Mouse (Mus musculus) stomach, embryonic 16.5 days (tissue): ENCODE measurements around the gene Hspb3. TPM values are rescaled to one million over a fixed set of nuclear protein-coding genes. Genes with fewer than 3 reads are reported as not detected.

Experiments used
- ATAC-seq: fragments of 200-750 bp; cut with Nextera tagmentation; 2 replicates; pipeline ENCODE4 v1.8.0; 2017; ENCODE audit warnings: moderate number of reproducible peaks, moderate TSS enrichment; ENCODE audit not compliant: insufficient read depth, low FRiP score
- H3K27ac ChIP-seq: fragments of 300-500 bp; sonication (generic); 2 replicates; pipeline ENCODE4 v1.5.1; 2014; ENCODE audit warnings: low read length
- H3K27me3 ChIP-seq: fragments of 300-500 bp; sonication (generic); 2 replicates; pipeline ENCODE4 v1.6.1; 2014; ENCODE audit warnings: low read length, control low read depth, mixed read lengths; ENCODE audit not compliant: control insufficient read depth, insufficient read depth
- H3K36me3 ChIP-seq: fragments of 300-500 bp; sonication (generic); 2 replicates; pipeline ENCODE4 v1.6.1; 2014; ENCODE audit warnings: low read length; ENCODE audit not compliant: control insufficient read depth, insufficient read depth
- H3K4me1 ChIP-seq: fragments of 300-500 bp; sonication (generic); 2 replicates; pipeline ENCODE4 v1.6.1; 2014; ENCODE audit warnings: low read length, control low read depth, mixed read lengths; ENCODE audit not compliant: control insufficient read depth, insufficient read depth
- H3K4me2 ChIP-seq: fragments of 300-500 bp; sonication (generic); 2 replicates; pipeline ENCODE4 v1.6.1; 2014; ENCODE audit warnings: low read depth, low read length, mixed read lengths
- H3K4me3 ChIP-seq: fragments of 300-500 bp; sonication (generic); replicated peaks from 2 replicates; pipeline ENCODE4 v1.5.1; 2014; ENCODE audit warnings: mild to moderate bottlenecking, low read length
- H3K9ac ChIP-seq: fragments of 300-500 bp; sonication (generic); 2 replicates; pipeline ENCODE4 v1.6.1; 2014; ENCODE audit warnings: low read length
- H3K9me3 ChIP-seq: fragments of 300-500 bp; sonication (generic); replicated peaks from 2 replicates; pipeline ENCODE4 v1.6.1; 2016; ENCODE audit warnings: low read length, control low read depth; ENCODE audit not compliant: control insufficient read depth
- WGBS: fragments of 180-500 bp; shearing (Covaris S2); extraction: QIAGEN DNeasy Blood & Tissue Kit; methylation state at CpG from one replicate; pipeline ENCODE4 v1.1.7; 2014; 5-methylcytosine and 5-hydroxymethylcytosine counted together
- polyA plus RNA-seq: library from polyadenylated mRNA; unstranded; fragments of >200 nt; fragmentation: Nextera tagmentation; extraction: Ambion mirVana; gene quantifications from 2 replicates; pipeline ENCODE4 v1.2.1, GENCODE M21; 2015

Gene Hspb3
- polyA plus RNA-seq, 1 experiment from 2014 or later: 5.2 TPM

GRCm38 (mm10) chr13:113622122-113622864 lies 41.2 kb downstream of the Hspb3 start:
- Histone ChIP-seq H3K36me3 (no peaks in the 10 kb centered on the region), H3K27ac (no peak overlapping the region), H3K4me3 (no peak overlapping the region), H3K4me2 (no peak overlapping the region), H3K4me1 (peaks cover 12% of the 10 kb centered on the region; the same call in 1 of the 2 replicates), H3K9me3 (no peaks in the 10 kb centered on the region), H3K27me3 (no peaks in the 10 kb centered on the region), H3K9ac (no peak overlapping the region; the same call in 1 of the 2 replicates)
- no peak for ATAC-seq
- 42% methylated on average over 11 of the region's 11 CpGs for WGBS

- no peak for ATAC-seq
- H3K36me3 ChIP-seq: no peaks in the 10 kb centered on the region
- H3K4me3 ChIP-seq: no peak overlapping the region
- H3K9ac ChIP-seq: 0 out of 2 replicates have a peak overlapping the region, but pooled peaks have one; percentile 9
- H3K9me3 ChIP-seq: no peaks in the 10 kb centered on the region
- H3K4me1 ChIP-seq: peaks cover 36% of the 10 kb centered on the region
- H3K4me2 ChIP-seq: no peak overlapping the region; the same call in 1 of the 2 replicates
- no peaks in the 10 kb centered on the region for H3K27me3 ChIP-seq
- H3K27ac ChIP-seq: peak overlapping the region; percentile 44; the same call in 1 of the 2 replicates
- 56% methylated on average over 9 of the region's 9 CpGs for WGBS
These were observed 44.5 kb downstream of the Hspb3 start for GRCm38 (mm10) chr13:113619003-113619402.

GRCm38 (mm10) chr13:113617891-113618823 lies 45.3 kb downstream of the Hspb3 start, which contains the start of gene Snx18:
TSS of gene Snx18 (minus strand) at chr13:113618564.
- Histone ChIP-seq H3K4me3 (peak within 1 kb of the TSS; percentile 82), H3K4me1 (peaks cover 45% of the 10 kb centered on the region), H3K4me2 (peak within 1 kb of the TSS; percentile 78), H3K9ac (peak within 1 kb of the TSS; percentile 90), H3K36me3 (no peaks in the 10 kb centered on the region), H3K27me3 (no peaks in the 10 kb centered on the region), H3K9me3 (no peaks in the 10 kb centered on the region), H3K27ac (peak within 1 kb of the TSS; percentile 90)
- ATAC-seq: peak; percentile 91
- under 1% methylated on average over 118 of the region's 119 CpGs for WGBS

- ATAC-seq: no peak
- 6% methylated on average over 49 of the region's 49 CpGs for WGBS
- Histone ChIP-seq H3K9ac (peak overlapping the region; percentile 90), H3K4me3 (peak overlapping the region; percentile 82), H3K9me3 (no peaks in the 10 kb centered on the region), H3K27me3 (no peaks in the 10 kb centered on the region), H3K4me1 (peaks cover 47% of the 10 kb centered on the region), H3K36me3 (no peaks in the 10 kb centered on the region; the same call in 1 of the 2 replicates), H3K27ac (peak overlapping the region; percentile 90), H3K4me2 (peak overlapping the region; percentile 78)
These were observed 46.1 kb downstream of the Hspb3 start for GRCm38 (mm10) chr13:113617338-113617890.

- peak overlapping the region; percentile 82 for H3K4me3 ChIP-seq
- peaks cover 47% of the 10 kb centered on the region for H3K4me1 ChIP-seq
- 47% methylated on average over 24 of the region's 24 CpGs for WGBS
- H3K27me3 ChIP-seq: no peaks in the 10 kb centered on the region
- H3K9me3 ChIP-seq: no peaks in the 10 kb centered on the region
- H3K4me2 ChIP-seq: peak overlapping the region; percentile 78
- ATAC-seq: no peak
- H3K36me3 ChIP-seq: no peaks in the 10 kb centered on the region; the same call in 1 of the 2 replicates
- H3K9ac ChIP-seq: peak overlapping the region; percentile 90
- peak overlapping the region; percentile 75; the same call in 1 of the 2 replicates for H3K27ac ChIP-seq
These were observed 46.6 kb downstream of the Hspb3 start for GRCm38 (mm10) chr13:113616751-113617337.

GRCm38 (mm10) chr13:113615971-113616671 lies 47.4 kb downstream of the Hspb3 start:
- Histone ChIP-seq H3K36me3 (no peaks in the 10 kb centered on the region; the same call in 1 of the 2 replicates), H3K9ac (peak overlapping the region; percentile 90), H3K9me3 (no peaks in the 10 kb centered on the region), H3K4me3 (peak overlapping the region; percentile 82), H3K4me1 (peaks cover 54% of the 10 kb centered on the region), H3K4me2 (peak overlapping the region; percentile 78), H3K27me3 (no peaks in the 10 kb centered on the region), H3K27ac (peak overlapping the region; percentile 75)
- WGBS: 7% methylated on average over 8 of the region's 8 CpGs
- ATAC-seq: no peak

GRCm38 (mm10) chr13:113615546-113615941 lies 47.9 kb downstream of the Hspb3 start:
- H3K4me2 ChIP-seq: peak overlapping the region; percentile 78
- peak overlapping the region; percentile 75 for H3K27ac ChIP-seq
- H3K9me3 ChIP-seq: no peaks in the 10 kb centered on the region
- peak overlapping the region; percentile 90 for H3K9ac ChIP-seq
- WGBS: 3% methylated on average over 10 of the region's 10 CpGs
- peak overlapping the region; percentile 82 for H3K4me3 ChIP-seq
- no peak for ATAC-seq
- no peaks in the 10 kb centered on the region for H3K27me3 ChIP-seq
- H3K4me1 ChIP-seq: peaks cover 60% of the 10 kb centered on the region
- H3K36me3 ChIP-seq: no peaks in the 10 kb centered on the region; the same call in 1 of the 2 replicates
